Mouse (Mus musculus): ENCODE data around the gene Myo15. TPM values are rescaled to one million over a fixed set of nuclear protein-coding genes. Genes with fewer than 3 reads are reported as not detected.
"Not testable (repeated sequence)": the region's sequence is repeated elsewhere in the genome, so short reads cannot be mapped to it uniquely, and the experiment has no call there.

Myo15 gene
- polyA plus RNA-seq, 2 experiments from 2014 or later = not detected

- no peak for ATAC-seq
These were observed 39.8 kb downstream of the Myo15 start for GRCm38 (mm10) chr11:60508950-60509349.

GRCm38 (mm10) chr11:60509500-60509899, 40.4 kb downstream of the Myo15 start:
- ATAC-seq = no peak

GRCm38 (mm10) chr11:60511893-60512292, 42.8 kb downstream of the Myo15 start:
- ATAC-seq = no peak

- ATAC-seq = no peak
These were observed 43.4 kb downstream of the Myo15 start for GRCm38 (mm10) chr11:60512520-60512919.

GRCm38 (mm10) chr11:60514941-60515340, 45.8 kb downstream of the Myo15 start:
- no peak for ATAC-seq

GRCm38 (mm10) chr11:60518305-60518704, 49.2 kb downstream of the Myo15 start:
- no peak for ATAC-seq

- ATAC-seq = no peak
These were observed 52.9 kb downstream of the Myo15 start for GRCm38 (mm10) chr11:60522027-60522426.

- ATAC-seq = no peak
These were observed 53.7 kb downstream of the Myo15 start for GRCm38 (mm10) chr11:60522661-60523365.

- ATAC-seq = no peak
These were observed 57.3 kb downstream of the Myo15 start for GRCm38 (mm10) chr11:60526461-60526860.

- ATAC-seq = no peak
These were observed 66.5 kb downstream of the Myo15 start for GRCm38 (mm10) chr11:60535676-60536075.

- no peak for ATAC-seq
These were observed 67.2 kb downstream of the Myo15 start, which contains the start of gene Alkbh5 for GRCm38 (mm10) chr11:60536180-60536858. Alkbh5 (plus strand) TSS chr11:60536381.

- ATAC-seq = peak; percentile 40
These were observed 67.8 kb downstream of the Myo15 start for GRCm38 (mm10) chr11:60536859-60537467.

GRCm38 (mm10) chr11:60537468-60538347, 68.6 kb downstream of the Myo15 start:
- ATAC-seq = peak; percentile 64

GRCm38 (mm10) chr11:60538371-60539281, 69.5 kb downstream of the Myo15 start:
- peak; percentile 44 for ATAC-seq

- ATAC-seq = no peak
These were observed 70.4 kb downstream of the Myo15 start for GRCm38 (mm10) chr11:60539540-60539939.

GRCm38 (mm10) chr11:60540002-60540610, 71.0 kb downstream of the Myo15 start:
- no peak for ATAC-seq

- ATAC-seq = no peak
These were observed 71.6 kb downstream of the Myo15 start for GRCm38 (mm10) chr11:60540761-60541160.

GRCm38 (mm10) chr11:60541831-60542230, 72.7 kb downstream of the Myo15 start:
- ATAC-seq = no peak

GRCm38 (mm10) chr11:60543211-60543610, 74.1 kb downstream of the Myo15 start:
- not testable (repeated sequence) for ATAC-seq

GRCm38 (mm10) chr11:60545433-60545832, 76.3 kb downstream of the Myo15 start:
- ATAC-seq = no peak

- ATAC-seq = no peak
These were observed 79.0 kb downstream of the Myo15 start for GRCm38 (mm10) chr11:60548112-60548511.
